Mouse (Mus musculus): ENCODE data around the gene Fam89b. TPM values are rescaled to one million over a fixed set of nuclear protein-coding genes. Genes with fewer than 3 reads are reported as not detected.

Gene Fam89b
- polyA plus RNA-seq, 1 experiment from 2014 or later: 118 TPM

GRCm38 (mm10) chr19:5728631-5729443 lies 616 bp downstream of the Fam89b start:
- peak; percentile 41 for ATAC-seq
- H3K27ac ChIP-seq (ENCODE audit: low read depth, low read length): peak overlapping the region; percentile 96
- WGBS: 4% methylated on average over 37 of the region's 37 CpGs

GRCm38 (mm10) chr19:5727701-5728100 lies 1.8 kb downstream of the Fam89b start:
- WGBS: 2% methylated on average over 14 of the region's 14 CpGs
- Histone ChIP-seq H3K36me3 (ENCODE audit: control insufficient read depth, insufficient read depth, low read length) (no peaks in the 10 kb centered on the region; the same call in 1 of the 2 replicates), H3K9ac (ENCODE audit: low read depth, low read length) (peak overlapping the region; percentile 99), H3K4me1 (ENCODE audit: control insufficient read depth, insufficient read depth, low read depth, low read length) (peaks cover 57% of the 10 kb centered on the region), H3K9me3 (ENCODE audit: control insufficient read depth, low read length) (no peaks in the 10 kb centered on the region), H3K4me2 (ENCODE audit: low read length) (peak overlapping the region; percentile 99), H3K4me3 (ENCODE audit: low read length) (peak overlapping the region; percentile 93), H3K27me3 (replicated peaks; ENCODE audit: control insufficient read depth, insufficient read depth, low read length) (no peaks in the 10 kb centered on the region), H3K27ac (ENCODE audit: low read depth, low read length) (peak overlapping the region; percentile 96)
- no peak for ATAC-seq

More at GRCm38 (mm10) chr19:5728631-5729443, 616 bp downstream of the Fam89b start:
- no peaks in the 10 kb centered on the region for H3K9me3 ChIP-seq (ENCODE audit: control insufficient read depth, low read length)
- no peaks in the 10 kb centered on the region for H3K36me3 ChIP-seq (ENCODE audit: control insufficient read depth, insufficient read depth, low read length)
- peak overlapping the region; percentile 99 for H3K9ac ChIP-seq (ENCODE audit: low read depth, low read length)
- H3K27me3 ChIP-seq (replicated peaks; ENCODE audit: control insufficient read depth, insufficient read depth, low read length): no peaks in the 10 kb centered on the region
- peak overlapping the region; percentile 99 for H3K4me2 ChIP-seq (ENCODE audit: low read length)
- peak overlapping the region; percentile 93 for H3K4me3 ChIP-seq (ENCODE audit: low read length)
- peaks cover 57% of the 10 kb centered on the region for H3K4me1 ChIP-seq (ENCODE audit: control insufficient read depth, insufficient read depth, low read depth, low read length)

GRCm38 (mm10) chr19:5726961-5727578 lies 2.4 kb downstream of the Fam89b start:
- peak overlapping the region; percentile 99 for H3K4me2 ChIP-seq (ENCODE audit: low read length)
- peak overlapping the region; percentile 93 for H3K4me3 ChIP-seq (ENCODE audit: low read length)
- peaks cover 6% of the 10 kb centered on the region; the same call in 1 of the 2 replicates for H3K36me3 ChIP-seq (ENCODE audit: control insufficient read depth, insufficient read depth, low read length)
- H3K9me3 ChIP-seq (ENCODE audit: control insufficient read depth, low read length): no peaks in the 10 kb centered on the region
- H3K4me1 ChIP-seq (ENCODE audit: control insufficient read depth, insufficient read depth, low read depth, low read length): peaks cover 57% of the 10 kb centered on the region
- WGBS: 78% methylated on average over 15 of the region's 15 CpGs
- no peaks in the 10 kb centered on the region for H3K27me3 ChIP-seq (replicated peaks; ENCODE audit: control insufficient read depth, insufficient read depth, low read length)
- no peak for ATAC-seq
- H3K9ac ChIP-seq (ENCODE audit: low read depth, low read length): peak overlapping the region; percentile 68
- no peak overlapping the region for H3K27ac ChIP-seq (ENCODE audit: low read depth, low read length)

- no peak within 1 kb of the TSS for H3K27ac ChIP-seq (ENCODE audit: low read depth, low read length)
- peak within 1 kb of the TSS; percentile 99 for H3K4me2 ChIP-seq (ENCODE audit: low read length)
- H3K9me3 ChIP-seq (ENCODE audit: control insufficient read depth, low read length): no peaks in the 10 kb centered on the region
- no peak for ATAC-seq
- H3K4me1 ChIP-seq (ENCODE audit: control insufficient read depth, insufficient read depth, low read depth, low read length): peaks cover 51% of the 10 kb centered on the region
- H3K9ac ChIP-seq (ENCODE audit: low read depth, low read length): peak within 1 kb of the TSS; percentile 68
- WGBS: 14% methylated on average over 48 of the region's 49 CpGs
- H3K36me3 ChIP-seq (ENCODE audit: control insufficient read depth, insufficient read depth, low read length): peaks cover 13% of the 10 kb centered on the region
- no peaks in the 10 kb centered on the region for H3K27me3 ChIP-seq (replicated peaks; ENCODE audit: control insufficient read depth, insufficient read depth, low read length)
- peak within 1 kb of the TSS; percentile 93 for H3K4me3 ChIP-seq (ENCODE audit: low read length)
These were observed 3.5 kb downstream of the Fam89b start, which contains the start of gene Ehbp1l1 for GRCm38 (mm10) chr19:5725767-5726515. Ehbp1l1 (minus strand) TSS chr19:5726317.

GRCm38 (mm10) chr19:5725029-5725707 lies 4.3 kb downstream of the Fam89b start:
- 70% methylated on average over 12 of the region's 12 CpGs for WGBS
- Histone ChIP-seq H3K4me1 (ENCODE audit: control insufficient read depth, insufficient read depth, low read depth, low read length) (peaks cover 43% of the 10 kb centered on the region), H3K4me3 (ENCODE audit: low read length) (peak overlapping the region; percentile 39), H3K9ac (ENCODE audit: low read depth, low read length) (peak overlapping the region; percentile 58), H3K9me3 (ENCODE audit: control insufficient read depth, low read length) (no peaks in the 10 kb centered on the region), H3K27me3 (replicated peaks; ENCODE audit: control insufficient read depth, insufficient read depth, low read length) (no peaks in the 10 kb centered on the region), H3K36me3 (ENCODE audit: control insufficient read depth, insufficient read depth, low read length) (peaks cover 20% of the 10 kb centered on the region), H3K4me2 (ENCODE audit: low read length) (peak overlapping the region; percentile 66), H3K27ac (ENCODE audit: low read depth, low read length) (no peak overlapping the region)
- ATAC-seq: no peak

- ATAC-seq: no peak
- no peak overlapping the region for H3K27ac ChIP-seq (ENCODE audit: low read depth, low read length)
- H3K4me3 ChIP-seq (ENCODE audit: low read length): no peak overlapping the region
- 60% methylated on average over 7 of the region's 7 CpGs for WGBS
- H3K4me2 ChIP-seq (ENCODE audit: low read length): peak overlapping the region; percentile 66; the same call in 1 of the 2 replicates
- no peaks in the 10 kb centered on the region for H3K9me3 ChIP-seq (ENCODE audit: control insufficient read depth, low read length)
- H3K36me3 ChIP-seq (ENCODE audit: control insufficient read depth, insufficient read depth, low read length): peaks cover 27% of the 10 kb centered on the region
- peaks cover 37% of the 10 kb centered on the region for H3K4me1 ChIP-seq (ENCODE audit: control insufficient read depth, insufficient read depth, low read depth, low read length)
- no peaks in the 10 kb centered on the region for H3K27me3 ChIP-seq (replicated peaks; ENCODE audit: control insufficient read depth, insufficient read depth, low read length)
- H3K9ac ChIP-seq (ENCODE audit: low read depth, low read length): no peak overlapping the region; the same call in 1 of the 2 replicates
These were observed 4.9 kb downstream of the Fam89b start for GRCm38 (mm10) chr19:5724549-5724941.

GRCm38 (mm10) chr19:5723934-5724548 lies 5.4 kb downstream of the Fam89b start:
- Histone ChIP-seq H3K27ac (ENCODE audit: low read depth, low read length) (no peak overlapping the region), H3K4me3 (ENCODE audit: low read length) (no peak overlapping the region), H3K4me2 (ENCODE audit: low read length) (no peak overlapping the region), H3K9ac (ENCODE audit: low read depth, low read length) (no peak overlapping the region), H3K36me3 (ENCODE audit: control insufficient read depth, insufficient read depth, low read length) (peaks cover 30% of the 10 kb centered on the region), H3K9me3 (ENCODE audit: control insufficient read depth, low read length) (no peaks in the 10 kb centered on the region), H3K27me3 (replicated peaks; ENCODE audit: control insufficient read depth, insufficient read depth, low read length) (no peaks in the 10 kb centered on the region), H3K4me1 (ENCODE audit: control insufficient read depth, insufficient read depth, low read depth, low read length) (peaks cover 37% of the 10 kb centered on the region)
- ATAC-seq: no peak
- 76% methylated on average over 4 of the region's 4 CpGs for WGBS

- no peak for ATAC-seq
- peaks cover 36% of the 10 kb centered on the region for H3K36me3 ChIP-seq (ENCODE audit: control insufficient read depth, insufficient read depth, low read length)
- 92% methylated on average over 7 of the region's 7 CpGs for WGBS
These were observed 6.5 kb downstream of the Fam89b start for GRCm38 (mm10) chr19:5722848-5723425.

More at GRCm38 (mm10) chr19:5722848-5723425, 6.5 kb downstream of the Fam89b start:
- Histone ChIP-seq H3K4me1 (ENCODE audit: control insufficient read depth, insufficient read depth, low read depth, low read length) (peaks cover 30% of the 10 kb centered on the region), H3K4me2 (ENCODE audit: low read length) (no peak overlapping the region), H3K4me3 (ENCODE audit: low read length) (no peak overlapping the region), H3K9me3 (ENCODE audit: control insufficient read depth, low read length) (no peaks in the 10 kb centered on the region), H3K9ac (ENCODE audit: low read depth, low read length) (no peak overlapping the region), H3K27me3 (replicated peaks; ENCODE audit: control insufficient read depth, insufficient read depth, low read length) (no peaks in the 10 kb centered on the region), H3K27ac (ENCODE audit: low read depth, low read length) (no peak overlapping the region)

Data from hindbrain, embryonic 16.5 days (tissue).